Mouse (Mus musculus) heart, postnatal 0 days (tissue): Measurements from ENCODE around the gene Mpzl2. TPM values are rescaled to one million over a fixed set of nuclear protein-coding genes. Genes with fewer than 3 reads are reported as not detected.

Source experiments
- ATAC-seq: fragments of 200-750 bp; cut with Nextera tagmentation; 2 replicates; pipeline ENCODE4 v1.8.0; 2017; ENCODE audit warnings: low read depth, moderate number of reproducible peaks, moderate library complexity; ENCODE audit not compliant: insufficient read depth
- DNase-seq: peaks from one replicate; pipeline ENCODE4 v3.0.0-alpha.2; 2016; ENCODE audit warnings: low spot score
- H3K27ac ChIP-seq: fragments of 300-500 bp; sonication (generic); 2 replicates; pipeline ENCODE4 v1.5.1; 2014; ENCODE audit warnings: low read depth, mild to moderate bottlenecking
- H3K27me3 ChIP-seq: fragments of 300-500 bp; sonication (generic); 2 replicates; pipeline ENCODE4 v1.6.1; 2014; ENCODE audit warnings: low read length, mixed read lengths; ENCODE audit not compliant: control insufficient read depth, insufficient read depth
- H3K36me3 ChIP-seq: fragments of 300-500 bp; sonication (generic); replicated peaks from 2 replicates; pipeline ENCODE4 v1.6.1; 2014; ENCODE audit warnings: low read length, mixed read lengths; ENCODE audit not compliant: control insufficient read depth, insufficient read depth
- H3K4me1 ChIP-seq: fragments of 300-500 bp; sonication (generic); 2 replicates; pipeline ENCODE4 v1.6.1; 2014; ENCODE audit warnings: antibody characterized with exemption; ENCODE audit not compliant: control insufficient read depth, insufficient read depth
- H3K4me2 ChIP-seq: fragments of 300-500 bp; sonication (generic); 2 replicates; pipeline ENCODE4 v1.6.1; 2014; ENCODE audit warnings: low read depth, mild to moderate bottlenecking, low read length, moderate library complexity
- H3K4me3 ChIP-seq: fragments of 300-500 bp; sonication (generic); 2 replicates; pipeline ENCODE4 v1.5.1; 2014; ENCODE audit warnings: low read depth, low read length
- H3K9ac ChIP-seq: fragments of 300-500 bp; sonication (generic); replicated peaks from 2 replicates; pipeline ENCODE4 v1.6.1; 2014; ENCODE audit warnings: low read depth, low read length, mixed read lengths
- H3K9me3 ChIP-seq: fragments of 300-500 bp; sonication (generic); replicated peaks from 2 replicates; pipeline ENCODE4 v1.6.1; 2016; ENCODE audit warnings: low read length; ENCODE audit not compliant: control insufficient read depth
- CTCF ChIP-seq: IDR thresholded peaks from 2 replicates; pipeline ENCODE4 v1.5.1; 2016; ENCODE audit warnings: antibody characterized with exemption, control low read depth, low read depth
- EP300 ChIP-seq: IDR thresholded peaks from 2 replicates; pipeline ENCODE4 v1.6.1; 2016; ENCODE audit warnings: antibody characterized with exemption, low read depth
- WGBS: fragments of 180-500 bp; shearing (Covaris S2); extraction: QIAGEN DNeasy Blood & Tissue Kit; methylation state at CpG from one replicate; pipeline ENCODE4 v1.1.7; 2014; 5-methylcytosine and 5-hydroxymethylcytosine counted together
- polyA plus RNA-seq: library from polyadenylated mRNA; unstranded; fragments of >200 nt; fragmentation: Nextera tagmentation; extraction: Ambion mirVana; gene quantifications from 2 replicates; pipeline ENCODE4 v1.2.1, GENCODE M21; 2015
- total RNA-seq: library from RNA; depleted of rRNA; stranded (reverse); fragments of >200 nt; gene quantifications from 2 replicates; pipeline ENCODE4 v1.2.3, GENCODE M21; 2014; ENCODE audit warnings: low replicate concordance; rRNA removed

Mpzl2 gene
- total RNA-seq, result 0.15 and 0.31 TPM in 2 replicates
- polyA plus RNA-seq, result 0.41 and 0.42 TPM in 2 replicates

- Histone ChIP-seq H3K36me3 (no peaks in the 10 kb centered on the region), H3K9me3 (no peaks in the 10 kb centered on the region), H3K4me2 (peak within 1 kb of the TSS; percentile 2; the same call in 1 of the 2 replicates), H3K4me1 (0 out of 2 replicates have a peak, but pooled peaks cover 4% of the 10 kb centered on the region), H3K4me3 (peak within 1 kb of the TSS; percentile 7; the same call in 1 of the 2 replicates), H3K9ac (no peak within 1 kb of the TSS), H3K27ac (no peak within 1 kb of the TSS), H3K27me3 (peaks cover 54% of the 10 kb centered on the region)
- TF ChIP-seq CTCF (no peak), EP300 (no peak)
- DNase-seq (no peak), ATAC-seq (no peak)
- WGBS, result 53% methylated on average over 5 of the region's 5 CpGs
These were observed at the start of gene Mpzl2 for GRCm38 (mm10) chr9:45039499-45039898. Gene Mpzl2, plus strand, starts transcription at chr9:45039799.

DNA sequence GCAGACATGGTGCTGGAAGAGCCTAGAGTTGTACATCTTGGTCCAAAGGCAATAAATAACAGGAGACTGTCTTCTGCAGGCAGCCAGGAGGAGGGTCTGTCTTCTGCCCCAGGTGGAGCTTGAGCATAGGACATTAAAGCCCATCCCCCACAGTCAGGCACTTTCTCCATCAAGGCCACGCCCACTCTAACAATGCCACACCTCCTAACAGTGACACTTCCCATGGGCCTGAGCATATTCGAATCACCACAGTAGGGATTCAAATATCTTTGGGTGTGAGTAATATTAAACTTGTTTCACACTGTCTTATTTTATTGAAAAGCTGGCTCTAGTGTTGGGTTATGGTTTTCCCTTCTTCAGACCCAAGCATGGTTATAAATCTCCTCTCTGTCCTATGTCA is 47.8 kb upstream of the Mpzl2 start:
- no peaks in the 10 kb centered on the region for H3K27me3 ChIP-seq
- TF ChIP-seq CTCF, result no peak
- H3K4me3 ChIP-seq, result no peak overlapping the region
- 59% methylated on average over 2 of the region's 2 CpGs for WGBS
- no peaks in the 10 kb centered on the region for H3K4me1 ChIP-seq
- no peaks in the 10 kb centered on the region for H3K9me3 ChIP-seq
- no peak overlapping the region for H3K4me2 ChIP-seq
- no peak for DNase-seq
- H3K9ac ChIP-seq, result no peak overlapping the region
- no peaks in the 10 kb centered on the region for H3K36me3 ChIP-seq
- no peak for ATAC-seq
- no peak overlapping the region for H3K27ac ChIP-seq

DNA sequence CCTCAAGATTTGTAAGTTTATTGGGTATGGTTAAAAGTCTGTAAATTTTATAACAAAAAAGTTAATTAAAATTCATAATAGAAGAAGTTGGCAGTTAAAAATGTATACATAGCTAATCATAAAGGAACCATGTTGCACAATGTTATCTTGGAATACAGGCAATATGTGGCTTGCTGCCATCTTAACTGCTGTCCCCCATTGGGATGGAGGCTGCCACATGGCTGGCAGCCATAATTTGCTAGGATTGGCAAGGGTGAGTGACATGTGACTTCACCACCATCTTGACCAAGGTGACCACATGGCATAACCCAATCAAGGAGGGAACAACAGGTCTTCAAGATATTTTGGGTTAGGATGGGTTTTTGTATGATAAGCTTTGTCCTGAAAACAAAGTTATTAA is 47.3 kb upstream of the Mpzl2 start:
- Histone ChIP-seq H3K27ac (no peak overlapping the region), H3K36me3 (no peaks in the 10 kb centered on the region), H3K27me3 (no peaks in the 10 kb centered on the region), H3K4me3 (no peak overlapping the region), H3K4me2 (no peak overlapping the region), H3K4me1 (no peaks in the 10 kb centered on the region), H3K9ac (no peak overlapping the region), H3K9me3 (no peaks in the 10 kb centered on the region)
- no peak for DNase-seq
- no peak for ATAC-seq
- TF ChIP-seq CTCF (no peak), EP300 (no peak)

- H3K27me3 ChIP-seq, result no peaks in the 10 kb centered on the region
- H3K9me3 ChIP-seq, result no peaks in the 10 kb centered on the region
- ATAC-seq (no peak), DNase-seq (no peak)
- no peak for TF ChIP-seq CTCF
- no peak overlapping the region for H3K4me2 ChIP-seq
- WGBS, result 80% methylated on average over 2 of the region's 2 CpGs
- H3K36me3 ChIP-seq, result no peaks in the 10 kb centered on the region
- H3K4me3 ChIP-seq, result no peak overlapping the region
- no peak overlapping the region for H3K27ac ChIP-seq
- no peak overlapping the region for H3K9ac ChIP-seq
- H3K4me1 ChIP-seq, result no peaks in the 10 kb centered on the region
These were observed 46.3 kb upstream of the Mpzl2 start for GRCm38 (mm10) chr9:44993268-44993667.

- Histone ChIP-seq H3K27me3 (no peaks in the 10 kb centered on the region), H3K27ac (no peak overlapping the region), H3K4me2 (no peak overlapping the region), H3K4me1 (no peaks in the 10 kb centered on the region), H3K9me3 (no peaks in the 10 kb centered on the region), H3K36me3 (no peaks in the 10 kb centered on the region), H3K9ac (no peak overlapping the region), H3K4me3 (no peak overlapping the region)
- TF ChIP-seq CTCF (no peak), EP300 (no peak)
- ATAC-seq, result no peak
- 42% methylated on average over 4 of the region's 4 CpGs for WGBS
- no peak for DNase-seq
These were observed 44.6 kb upstream of the Mpzl2 start for GRCm38 (mm10) chr9:44994962-44995361.

DNA sequence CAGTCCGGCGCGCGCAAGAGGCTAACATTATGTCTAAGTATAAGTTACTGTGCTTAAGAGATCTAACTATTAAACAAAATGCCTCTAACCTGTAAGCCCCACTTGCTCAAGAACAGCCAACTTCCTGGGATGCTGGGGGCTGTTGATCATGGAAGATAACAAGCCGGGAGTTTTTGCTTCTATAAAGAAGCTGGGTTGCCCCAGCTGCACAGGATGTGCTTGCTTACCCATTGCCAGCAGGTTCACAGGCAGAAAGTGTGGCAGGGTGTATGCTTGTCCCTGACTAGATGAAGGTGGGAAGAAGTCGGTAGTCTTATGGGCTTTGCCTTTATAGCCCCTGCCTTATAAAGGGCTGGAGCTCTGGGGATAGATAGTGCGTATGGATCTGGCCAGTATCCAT is 43.0 kb upstream of the Mpzl2 start:
- H3K9ac ChIP-seq, result no peak overlapping the region
- TF ChIP-seq CTCF, result no peak
- no peak for TF ChIP-seq EP300

More for the DNA sequence above, 43.0 kb upstream of the Mpzl2 start:
- H3K36me3 ChIP-seq, result no peaks in the 10 kb centered on the region
- H3K9me3 ChIP-seq, result no peaks in the 10 kb centered on the region
- H3K4me3 ChIP-seq, result no peak overlapping the region
- no peaks in the 10 kb centered on the region for H3K27me3 ChIP-seq
- no peak overlapping the region for H3K27ac ChIP-seq
- DNase-seq, result no peak
- no peak overlapping the region for H3K4me2 ChIP-seq
- H3K4me1 ChIP-seq, result no peaks in the 10 kb centered on the region
- WGBS, result 88% methylated on average over 7 of the region's 7 CpGs
- no peak for ATAC-seq
